Mouse (Mus musculus) neural tube, embryonic 11.5 days (tissue): ENCODE measurements around the gene Pld3. TPM values are rescaled to one million over a fixed set of nuclear protein-coding genes. Genes with fewer than 3 reads are reported as not detected.

Experiments used
- ATAC-seq: fragments of 200-750 bp; cut with Nextera tagmentation; 2 replicates; pipeline ENCODE4 v1.8.0; 2017; ENCODE audit warnings: moderate number of reproducible peaks, mild to moderate bottlenecking, moderate TSS enrichment, moderate library complexity; ENCODE audit not compliant: insufficient read depth, low FRiP score, low TSS enrichment
- DNase-seq: peaks from one replicate; pipeline ENCODE4 v3.0.0-alpha.2; 2015; ENCODE audit warnings: low spot score
- H3K27ac ChIP-seq: fragments of 300-500 bp; sonication (generic); 2 replicates; pipeline ENCODE4 v1.5.1; 2014; ENCODE audit warnings: low read depth, mild to moderate bottlenecking, low read length
- H3K27me3 ChIP-seq: fragments of 300-500 bp; sonication (generic); 2 replicates; pipeline ENCODE4 v1.6.1; 2014; ENCODE audit warnings: mild to moderate bottlenecking, low read length, mixed read lengths; ENCODE audit not compliant: control insufficient read depth, insufficient read depth
- H3K36me3 ChIP-seq: fragments of 300-500 bp; sonication (generic); 2 replicates; pipeline ENCODE4 v1.6.1; 2014; ENCODE audit warnings: mild to moderate bottlenecking, low read length, moderate library complexity, mixed read lengths; ENCODE audit not compliant: control insufficient read depth, insufficient read depth
- H3K4me1 ChIP-seq: fragments of 300-500 bp; sonication (generic); 2 replicates; pipeline ENCODE4 v1.6.1; 2014; ENCODE audit warnings: low read length, mixed read lengths; ENCODE audit not compliant: control insufficient read depth, insufficient read depth
- H3K4me2 ChIP-seq: fragments of 300-500 bp; sonication (generic); 2 replicates; pipeline ENCODE4 v1.6.1; 2014; ENCODE audit warnings: low read depth, mild to moderate bottlenecking, moderate library complexity
- H3K4me3 ChIP-seq: fragments of 300-500 bp; sonication (generic); 2 replicates; pipeline ENCODE4 v1.5.1; 2014; ENCODE audit warnings: low read depth, low read length
- H3K9ac ChIP-seq: fragments of 300-500 bp; sonication (generic); 2 replicates; pipeline ENCODE4 v1.6.1; 2014; ENCODE audit warnings: mild to moderate bottlenecking, low read length
- H3K9me3 ChIP-seq: fragments of 300-500 bp; sonication (generic); 2 replicates; pipeline ENCODE4 v1.6.1; 2016; ENCODE audit warnings: low read length; ENCODE audit not compliant: control insufficient read depth
- WGBS: fragments of 180-500 bp; shearing (Covaris S2); extraction: QIAGEN DNeasy Blood & Tissue Kit; methylation state at CpG from one replicate; pipeline ENCODE4 v1.1.7; 2014; 5-methylcytosine and 5-hydroxymethylcytosine counted together
- polyA plus RNA-seq: library from polyadenylated mRNA; unstranded; fragments of >200 nt; fragmentation: Nextera tagmentation; extraction: Ambion mirVana; gene quantifications from 2 replicates; pipeline ENCODE4 v1.2.1, GENCODE M21; 2014

Pld3 gene
- polyA plus RNA-seq, 1 experiment from 2014 or later = 73.9 TPM

GRCm38 (mm10) chr7:27576914-27577313 is 23.9 kb upstream of the Pld3 start:
- H3K27ac ChIP-seq = no peak overlapping the region
- no peak overlapping the region for H3K4me3 ChIP-seq
- no peak overlapping the region for H3K4me2 ChIP-seq
- peaks cover 9% of the 10 kb centered on the region for H3K36me3 ChIP-seq
- no peaks in the 10 kb centered on the region for H3K27me3 ChIP-seq
- no peaks in the 10 kb centered on the region for H3K4me1 ChIP-seq
- 64% methylated on average over 6 of the region's 6 CpGs for WGBS
- DNase-seq (peak; percentile 41), ATAC-seq (no peak)
- H3K9me3 ChIP-seq = no peaks in the 10 kb centered on the region
- H3K9ac ChIP-seq = no peak overlapping the region

DNA sequence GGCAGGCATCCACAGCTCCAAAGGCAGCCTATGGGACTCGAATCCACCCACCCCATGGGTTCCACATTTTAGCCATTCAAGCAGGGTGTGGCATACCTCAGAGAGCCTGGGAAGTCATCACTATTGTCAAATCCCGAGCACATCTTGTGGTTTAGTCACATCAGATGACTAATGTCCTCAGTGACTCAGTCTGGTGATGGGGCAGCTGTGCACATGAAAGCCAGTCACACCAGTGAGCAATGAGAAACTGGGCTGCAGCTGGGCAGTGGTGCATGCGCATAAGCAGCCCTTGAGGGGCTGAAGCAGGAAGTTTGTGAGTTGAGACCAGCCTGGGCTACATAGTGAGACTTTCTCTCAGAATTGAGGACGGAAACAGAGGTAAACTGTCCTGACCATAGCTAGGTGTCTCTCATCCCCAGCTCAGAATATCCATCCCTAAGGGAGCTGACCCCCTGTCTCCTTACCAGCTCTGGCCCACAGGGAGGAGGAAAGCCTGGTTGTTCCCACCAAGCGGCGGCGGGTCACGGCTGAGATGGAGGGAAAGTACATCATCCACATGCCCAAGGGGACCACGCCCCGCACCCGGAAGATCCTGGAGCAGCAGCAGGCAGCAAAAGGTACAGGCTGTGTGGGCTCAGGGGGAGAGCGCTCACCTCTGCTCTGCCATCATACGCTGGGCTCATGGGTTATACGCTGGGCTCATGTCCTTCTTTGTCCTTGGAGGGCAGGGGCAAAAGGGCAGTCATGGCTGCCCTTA is 21.3 kb upstream of the Pld3 start:
- H3K36me3 ChIP-seq = peaks cover 11% of the 10 kb centered on the region
- 93% methylated on average over 14 of the region's 14 CpGs for WGBS

GRCm38 (mm10) chr7:27572133-27572532 is 19.1 kb upstream of the Pld3 start:
- Histone ChIP-seq H3K9ac (no peak overlapping the region), H3K4me2 (no peak overlapping the region), H3K9me3 (no peaks in the 10 kb centered on the region), H3K27me3 (no peaks in the 10 kb centered on the region), H3K4me1 (no peaks in the 10 kb centered on the region), H3K4me3 (no peak overlapping the region), H3K27ac (no peak overlapping the region), H3K36me3 (peaks cover 11% of the 10 kb centered on the region)
- ATAC-seq (no peak), DNase-seq (no peak)
- WGBS = 88% methylated on average over 4 of the region's 4 CpGs

More for the DNA sequence above, 21.3 kb upstream of the Pld3 start:
- H3K27me3 ChIP-seq = no peaks in the 10 kb centered on the region
- no peak overlapping the region for H3K4me3 ChIP-seq
- H3K4me1 ChIP-seq = no peaks in the 10 kb centered on the region
- ATAC-seq = no peak
- no peaks in the 10 kb centered on the region for H3K9me3 ChIP-seq
- no peak overlapping the region for H3K27ac ChIP-seq
- no peak overlapping the region for H3K9ac ChIP-seq
- no peak for DNase-seq
- H3K4me2 ChIP-seq = no peak overlapping the region

GRCm38 (mm10) chr7:27569580-27570224 is 16.7 kb upstream of the Pld3 start:
- Histone ChIP-seq H3K4me3 (no peak overlapping the region), H3K4me2 (no peak overlapping the region), H3K9ac (no peak overlapping the region), H3K36me3 (peaks cover 15% of the 10 kb centered on the region), H3K4me1 (no peaks in the 10 kb centered on the region), H3K27ac (no peak overlapping the region), H3K27me3 (no peaks in the 10 kb centered on the region), H3K9me3 (no peaks in the 10 kb centered on the region)
- WGBS = 91% methylated on average over 5 of the region's 5 CpGs
- no peak for DNase-seq
- no peak for ATAC-seq

DNA sequence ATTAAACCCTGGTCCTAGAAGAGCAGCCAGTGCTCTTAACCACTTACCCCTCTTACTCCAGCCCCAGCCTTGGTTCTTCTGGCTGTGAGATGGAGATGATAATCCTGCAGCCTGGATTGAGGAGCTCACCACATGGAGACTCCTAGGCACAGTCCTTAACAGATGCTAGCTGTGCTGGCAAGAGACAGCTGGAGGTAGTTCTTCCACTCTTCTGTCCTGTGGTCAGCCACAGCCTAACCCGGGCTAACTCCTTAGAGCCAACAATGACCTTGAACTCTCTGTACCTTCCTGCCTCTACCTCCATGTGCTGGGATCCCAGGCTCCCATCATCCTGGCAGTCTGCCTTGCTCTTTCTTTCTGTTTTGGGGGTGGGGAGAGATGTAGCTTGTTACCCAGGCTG is 8.0 kb upstream of the Pld3 start:
- Histone ChIP-seq H3K4me2 (no peak overlapping the region), H3K27ac (no peak overlapping the region), H3K4me3 (no peak overlapping the region), H3K27me3 (no peaks in the 10 kb centered on the region), H3K9ac (no peak overlapping the region), H3K36me3 (0 out of 2 replicates have a peak, but pooled peaks cover 10% of the 10 kb centered on the region), H3K9me3 (no peaks in the 10 kb centered on the region), H3K4me1 (no peaks in the 10 kb centered on the region)
- ATAC-seq (no peak), DNase-seq (no peak)
- WGBS = 90% methylated on average over 1 of the region's 1 CpGs

DNA sequence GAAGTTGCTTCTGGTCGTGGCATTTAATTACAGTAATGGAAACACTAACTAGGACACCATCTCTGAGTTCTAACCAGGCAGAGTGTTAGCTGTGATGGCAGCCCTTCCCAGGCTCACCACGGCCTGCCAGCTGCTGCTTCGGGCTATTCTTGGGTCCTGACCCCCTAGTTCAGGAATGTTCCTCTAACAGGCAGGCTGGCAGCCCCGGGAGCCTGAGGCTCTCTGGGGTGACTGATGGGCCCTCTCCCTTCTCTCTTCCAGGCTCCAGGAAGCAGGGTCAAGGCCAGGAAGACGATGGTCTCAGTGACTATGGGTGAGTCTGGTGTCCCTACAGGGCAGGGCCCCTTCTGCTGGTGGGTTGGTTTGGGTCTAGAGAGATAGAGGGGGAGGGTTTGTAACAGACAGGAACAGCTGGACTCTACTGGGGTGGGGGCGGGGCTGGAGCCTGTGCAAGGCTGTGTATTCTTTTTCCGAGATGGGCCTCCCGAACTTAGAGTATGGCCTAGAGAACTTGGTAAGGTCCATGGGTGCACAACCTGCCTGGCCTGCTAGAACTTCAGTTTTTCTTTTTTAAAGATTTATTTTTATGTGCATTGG is 7.4 kb upstream of the Pld3 start:
- no peaks in the 10 kb centered on the region for H3K4me1 ChIP-seq
- no peaks in the 10 kb centered on the region for H3K27me3 ChIP-seq

GRCm38 (mm10) chr7:27552070-27552469 is 948 bp downstream of the Pld3 start:
- no peaks in the 10 kb centered on the region for H3K27me3 ChIP-seq
- 56% methylated on average over 5 of the region's 5 CpGs for WGBS
- no peaks in the 10 kb centered on the region; the same call in 1 of the 2 replicates for H3K4me1 ChIP-seq
- peak overlapping the region; percentile 71 for H3K4me3 ChIP-seq
- H3K9ac ChIP-seq = no peak overlapping the region
- no peak overlapping the region for H3K27ac ChIP-seq
- H3K36me3 ChIP-seq = no peaks in the 10 kb centered on the region
- H3K4me2 ChIP-seq = peak overlapping the region; percentile 72
- ATAC-seq (no peak), DNase-seq (no peak)
- H3K9me3 ChIP-seq = no peaks in the 10 kb centered on the region

More for the DNA sequence above, 7.4 kb upstream of the Pld3 start:
- H3K4me2 ChIP-seq = no peak overlapping the region
- H3K4me3 ChIP-seq = no peak overlapping the region
- WGBS = 80% methylated on average over 8 of the region's 8 CpGs
- no peaks in the 10 kb centered on the region for H3K9me3 ChIP-seq
- H3K36me3 ChIP-seq = 0 out of 2 replicates have a peak, but pooled peaks cover 10% of the 10 kb centered on the region
- ATAC-seq = no peak
- no peak overlapping the region for H3K27ac ChIP-seq
- DNase-seq = no peak
- H3K9ac ChIP-seq = no peak overlapping the region

- DNase-seq (no peak), ATAC-seq (no peak)
- no peaks in the 10 kb centered on the region for H3K36me3 ChIP-seq
- H3K9me3 ChIP-seq = no peaks in the 10 kb centered on the region
- H3K9ac ChIP-seq = no peak overlapping the region
- 86% methylated on average over 6 of the region's 6 CpGs for WGBS
- no peak overlapping the region for H3K4me2 ChIP-seq
- no peak overlapping the region for H3K27ac ChIP-seq
- H3K27me3 ChIP-seq = no peaks in the 10 kb centered on the region
- no peaks in the 10 kb centered on the region; the same call in 1 of the 2 replicates for H3K4me1 ChIP-seq
- H3K4me3 ChIP-seq = no peak overlapping the region
Observed at GRCm38 (mm10) chr7:27549597-27549996, 3.4 kb downstream of the Pld3 start.
